Mouse (Mus musculus) ES-Bruce4 (cell line): ENCODE results near the gene Trit1.

Source experiments
- CTCF ChIP-seq: IDR thresholded peaks from one replicate; pipeline ENCODE4 v1.8.1; 2011; ENCODE audit warnings: low read depth, low read length
- EP300 ChIP-seq: IDR thresholded peaks from 2 replicates; pipeline ENCODE4 v1.6.1; 2011; ENCODE audit warnings: low read depth, low read length; ENCODE audit not compliant: insufficient read depth

DNA sequence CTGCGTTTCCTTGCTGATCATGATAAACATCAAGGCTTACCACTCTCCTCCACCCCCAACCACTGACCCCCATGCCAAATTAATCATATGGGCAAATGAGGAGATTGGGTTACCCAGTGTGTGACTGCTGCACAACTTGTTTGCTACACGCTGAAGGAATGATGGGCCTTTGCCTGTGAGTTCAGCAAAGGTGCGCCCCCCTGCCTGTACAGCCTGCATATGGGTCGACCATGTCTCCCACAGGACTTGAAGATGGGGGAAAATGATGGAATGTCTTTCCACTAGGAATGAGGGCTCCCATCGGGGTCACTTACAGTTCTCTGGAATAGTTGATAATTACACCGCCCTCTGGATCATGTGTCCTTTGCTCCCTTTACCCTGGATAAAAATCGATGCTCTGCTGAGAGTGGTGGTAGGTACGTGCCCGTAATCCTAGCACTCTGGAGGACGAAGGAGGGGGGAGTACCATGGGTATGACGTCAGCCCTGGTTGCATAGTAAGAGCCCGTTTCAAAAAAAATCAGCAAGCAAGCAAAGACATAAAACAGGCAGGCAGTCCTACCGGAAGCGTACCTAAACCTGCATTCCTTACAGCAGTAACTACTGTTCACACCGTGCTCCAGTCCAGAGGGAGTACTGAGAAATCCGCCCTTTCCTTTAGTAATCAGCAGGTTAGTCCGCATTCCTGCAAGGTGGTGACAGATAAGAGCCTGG is 76.8 kb downstream of the Trit1 start:
- TF ChIP-seq EP300 (no peak), CTCF (no peak)
